Mouse (Mus musculus) kidney, postnatal 36 days (tissue): ENCODE data around the gene Slc22a21.

ENCODE experiments used
- DNase-seq, 2 experiments: peaks; one replicate each; pipeline ENCODE4 v3.0.0; 2021 to 2022; ENCODE audit warnings: mixed read lengths in 2 of 2

Slc22a21 gene

DNA sequence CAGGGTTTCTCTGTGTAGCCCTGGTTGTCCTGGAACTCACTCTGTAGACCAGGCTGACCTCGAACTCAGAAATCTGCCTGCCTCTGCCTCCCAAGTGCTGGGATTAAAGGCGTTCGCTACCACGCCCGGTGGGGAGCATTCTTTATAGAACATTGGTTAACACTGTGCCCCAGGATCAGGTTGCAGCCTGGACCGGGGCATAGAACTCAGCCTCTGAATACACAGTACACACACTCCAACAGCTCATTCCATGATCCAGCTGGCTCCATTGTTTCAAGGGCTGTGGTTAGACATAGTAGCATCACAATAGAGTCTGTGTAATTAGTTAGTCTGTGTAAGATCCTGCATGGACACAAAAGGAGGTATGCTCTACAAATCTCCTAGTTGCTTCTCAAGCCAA lies 80.2 kb downstream of the Slc22a21 start:
- DNase-seq = no peak
